ENCODE assay signal across 13 mouse cellular contexts in the genomic region with DNA sequence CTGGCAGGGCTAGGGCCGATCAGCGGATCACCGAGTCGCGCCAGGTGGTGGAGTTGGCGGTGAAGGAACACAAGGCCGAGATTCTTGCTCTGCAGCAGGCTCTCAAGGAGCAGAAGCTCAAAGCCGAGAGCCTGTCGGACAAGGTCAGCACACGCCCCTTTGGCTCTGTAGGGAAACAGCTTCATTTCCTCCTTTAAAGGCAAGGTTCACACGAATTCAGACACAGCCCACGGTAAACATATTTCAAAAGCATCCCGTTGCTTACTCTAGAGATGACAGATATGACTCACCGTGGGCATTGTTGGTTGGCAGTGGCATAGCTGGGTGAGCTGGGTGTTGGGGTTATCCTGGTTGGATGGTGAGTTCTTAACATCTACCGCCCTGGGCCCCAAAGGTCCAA. TPM values are rescaled to one million over a fixed set of nuclear protein-coding genes. Genes with fewer than 3 reads are reported as not detected.
DNase-seq lines count a peak whose midpoint lies in the region; ATAC-seq and TF ChIP-seq lines count a peak whose summit lies in the region.
"Had no signal": no experiment of that assay in that cellular context is flagged by ENCODE, and none has a peak within 500 bp of the region (broad histone marks: within the 10 kb centered on the region; RNA-seq: fewer than 3 reads in every experiment).

No protein-coding gene starts in this region.

- no peak for DNase-seq in gastrocnemius, adult 2 months
- DNase-seq in gastrocnemius, postnatal 10 days = no peak
- peak; percentile 40 to 67 for DNase-seq in lung, adult 18-20 months
- DNase-seq in heart, adult 8-10 months (ENCODE audit: low spot score) = no peak
- no peak for DNase-seq in retina, embryonic 14.5 days (ENCODE audit: low spot score)
- DNase-seq in heart, adult 9 months (ENCODE audit: low spot score in 2 of 2) = no peak
- DNase-seq: cerebellum, postnatal 36 days; layer of hippocampus, postnatal 36 days; liver had no signal

- intact Hi-C loops in gastrocnemius, adult 2 months (cut with DNase I) = no loop called here

- no peak overlapping the region for H3K4me2 ChIP-seq in stomach, embryonic 15.5 days

- no peaks in the 10 kb centered on the region for H3K9me3 ChIP-seq in stomach, embryonic 15.5 days

- H3K4me3 ChIP-seq in gastrocnemius, adult 2 months = no peak overlapping the region; the same call in 1 of the 2 replicates
- H3K4me3 ChIP-seq in cortical plate, adult 2 months (ENCODE audit: insufficient read depth, low read length) = no peak overlapping the region
- no peak overlapping the region for H3K4me3 ChIP-seq in stomach, embryonic 15.5 days (replicated peaks)
- H3K4me3 ChIP-seq: erythroblast, embryonic 14.5 days had no signal

- H3K27me3 ChIP-seq in stomach, embryonic 15.5 days (replicated peaks) = no peaks in the 10 kb centered on the region

- 0 out of 2 replicates have a peak, but pooled peaks cover 17% of the 10 kb centered on the region for H3K36me3 ChIP-seq in stomach, embryonic 15.5 days

- H3K27ac ChIP-seq in gastrocnemius, adult 2 months = peak overlapping the region; percentile 43; the same call in 1 of the 2 replicates
- H3K27ac ChIP-seq in cortical plate, adult 2 months (ENCODE audit: insufficient read depth, low read length) = 0 out of 2 replicates have a peak overlapping the region, but pooled peaks have one; percentile 21
- peak overlapping the region; percentile 82 for H3K27ac ChIP-seq in stomach, embryonic 15.5 days

- TF ChIP-seq CTCF in gastrocnemius, adult 2 months (IDR thresholded peaks at IDR 0.05) = no peak
- no peak for TF ChIP-seq CTCF in cortical plate, adult 2 months (IDR thresholded peaks at IDR 0.05; ENCODE audit: extremely low read depth, insufficient read depth, low read length)

- TF ChIP-seq POLR2A in cortical plate, adult 2 months (IDR thresholded peaks at IDR 0.05; ENCODE audit: extremely low read depth, insufficient read depth, low read length) = no peak

- 68% methylated on average over 15 of the region's 15 CpGs for WGBS in stomach, embryonic 15.5 days

- peak; percentile 82 for ATAC-seq in stomach, embryonic 15.5 days (ENCODE audit: insufficient read depth, low FRiP score, low read depth)
- ATAC-seq: inflammation-experienced regulatory T-cells, adult 6 months had no signal

- H3K9ac ChIP-seq in stomach, embryonic 15.5 days = no peak overlapping the region

- no peaks in the 10 kb centered on the region for H3K4me1 ChIP-seq in cortical plate, adult 2 months (ENCODE audit: control insufficient read depth, insufficient read depth, low read length)
- H3K4me1 ChIP-seq in stomach, embryonic 15.5 days = no peaks in the 10 kb centered on the region

RNA-seq across cellular contexts. Expression of a gene that starts 53.1 kb away (rescaled TPM):
- total RNA-seq in gastrocnemius, adult 2 months (2021) = 10 to 100 TPM; 11.0 to 11.1 TPM
- 10 to 100 TPM; 17.7 to 23.6 TPM for total RNA-seq in gastrocnemius, postnatal 10 days (2021)
- polyA plus RNA-seq in cortical plate, adult 2 months (2012; rRNA removed) = 32.7 and 39.9 TPM in 2 replicates
- 66.0 and 70.9 TPM in 2 replicates for polyA plus RNA-seq in stomach, embryonic 15.5 days (2015; fragmentation: Nextera tagmentation; extraction: Ambion mirVana)
- total RNA-seq in heart, adult 8-10 months (2022) = 10 to 100 TPM; 43.4 to 62.6 (median 47.1) TPM

Comparison
In these comparisons a context has a peak if more than half of its experiments do, and no peak if none do; other contexts are left out.
1. DNase-seq: peak in lung, adult 18-20 months (2 of 2); none in gastrocnemius, adult 2 months (single experiment), gastrocnemius, postnatal 10 days (single experiment), heart, adult 8-10 months (single experiment), retina, embryonic 14.5 days (single experiment) and heart, adult 9 months (0 of 2).
2. H3K27ac ChIP-seq: peak in every context shown above with its lines; median percentile 82 in stomach, embryonic 15.5 days; 43 in gastrocnemius, adult 2 months; 21 in cortical plate, adult 2 months.